Mouse (Mus musculus) CD4-positive, CD25-positive, alpha-beta regulatory T cell, adult 4 months (primary cell): Measurements from ENCODE around the gene Esrrg. TPM values are rescaled to one million over a fixed set of nuclear protein-coding genes. Genes with fewer than 3 reads are reported as not detected.

Experiments used
- ATAC-seq: one replicate; pipeline ENCODE4 v1.8.0; 2017
- polyA plus RNA-seq, 2 experiments: library from polyadenylated mRNA; unstranded; fragments of 100-300 nt; shearing (Covaris generic); gene quantifications; one replicate each; pipeline ENCODE4 v1.2.1; 2017

The Esrrg gene
- polyA plus RNA-seq = not detected

GRCm38 (mm10) chr1:187608261-187608921, at the start of gene Esrrg:
Esrrg (plus strand) TSS chr1:187608791.
- no peak for ATAC-seq

DNA sequence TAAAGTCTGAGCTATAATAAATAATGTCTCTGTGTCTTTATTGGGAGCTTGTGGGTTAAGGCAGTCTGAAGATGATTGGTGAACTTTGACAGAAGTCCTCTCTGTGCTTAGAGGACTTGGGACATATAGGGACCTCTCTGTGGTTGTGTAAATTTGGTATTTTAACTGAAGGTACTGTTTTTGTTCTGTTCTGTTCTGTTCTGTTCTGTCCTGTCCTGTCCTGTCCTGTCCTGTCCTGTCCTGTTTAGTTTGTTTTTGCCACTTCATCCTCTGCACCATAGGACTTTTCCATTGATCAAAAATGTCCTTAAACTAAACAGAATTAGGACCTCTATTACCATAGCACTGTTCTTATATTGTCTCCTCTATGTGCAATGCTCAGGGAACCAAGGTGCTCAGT, 24.6 kb upstream of the Esrrg start:
- no peak for ATAC-seq

DNA sequence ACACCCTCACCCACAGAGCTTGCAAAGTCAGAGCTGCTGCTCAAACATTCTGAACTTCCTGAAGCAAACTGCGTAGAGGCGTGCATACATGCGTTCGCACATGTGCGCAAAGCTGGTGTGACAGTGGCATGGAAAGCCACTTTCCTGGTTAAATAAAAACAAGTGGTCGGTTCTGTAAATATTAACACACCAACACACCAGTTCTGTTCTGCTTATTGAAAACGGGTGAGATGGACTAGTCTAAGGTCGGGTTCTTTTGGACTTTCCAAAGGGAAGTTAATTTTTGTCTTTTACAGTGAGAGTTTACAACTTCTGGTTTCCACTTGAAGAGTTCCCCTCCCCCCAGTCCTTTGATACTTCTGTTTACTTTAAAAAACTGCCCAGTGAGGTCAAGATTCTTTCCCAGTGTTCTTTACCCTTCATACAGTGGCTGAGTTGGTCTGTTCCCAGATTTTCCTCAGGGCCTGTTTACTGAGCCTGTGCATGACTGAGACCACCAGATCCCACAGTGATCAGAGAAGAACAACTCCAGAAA, 22.0 kb upstream of the Esrrg start:
- ATAC-seq = no peak

- no peak for ATAC-seq
Observed at GRCm38 (mm10) chr1:187602942-187603341, 5.6 kb upstream of the Esrrg start.

DNA sequence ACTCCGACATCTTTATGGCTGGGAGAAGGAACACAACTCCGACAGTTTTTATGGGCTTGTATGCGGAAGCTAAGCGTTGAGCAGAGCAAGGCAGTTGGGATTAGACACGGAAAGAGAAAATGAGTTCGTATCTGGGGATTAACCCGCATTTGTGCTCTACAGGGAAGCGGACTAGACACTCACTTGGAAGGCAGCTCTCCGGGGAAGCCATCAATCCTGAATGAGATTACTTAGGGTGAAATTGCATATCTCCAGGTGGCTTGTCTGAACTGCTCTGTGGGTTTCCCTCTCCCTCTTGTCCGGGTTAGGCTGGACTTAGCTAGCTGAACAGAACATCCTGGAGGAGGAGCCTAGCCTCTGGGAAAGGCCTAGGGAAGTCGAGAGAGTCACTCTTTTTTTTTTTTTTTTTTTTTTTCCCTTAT, 4.5 kb upstream of the Esrrg start:
- no peak for ATAC-seq

DNA sequence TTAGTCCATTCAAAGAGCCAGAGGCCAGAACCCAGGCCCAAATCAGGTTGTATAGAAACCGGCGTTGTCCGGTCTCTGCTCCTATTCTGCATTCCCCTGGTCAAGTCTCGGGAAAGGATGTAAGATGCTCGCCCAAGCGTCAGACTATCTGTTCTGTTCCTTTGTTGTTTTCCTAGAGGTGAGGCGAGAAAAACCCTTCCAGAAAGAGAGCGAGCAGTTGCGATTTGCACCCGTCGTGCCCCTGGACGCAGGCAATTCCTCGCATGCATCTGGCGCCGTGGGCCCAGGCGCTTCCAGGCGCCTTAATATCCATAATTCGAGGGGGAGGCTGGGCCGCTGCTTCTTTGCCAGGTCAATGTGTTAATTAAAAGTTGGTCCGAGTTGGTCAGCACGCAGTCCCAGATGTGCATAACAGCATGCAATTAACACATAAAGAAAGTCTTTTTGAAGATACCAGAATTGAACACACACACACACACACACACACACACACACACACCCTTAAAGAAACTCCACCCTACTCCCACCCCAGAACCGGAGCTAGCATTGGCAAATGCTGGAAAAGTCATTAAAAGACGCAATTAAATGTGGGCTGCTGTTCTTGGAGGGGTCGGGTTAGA, 3.8 kb upstream of the Esrrg start:
- no peak for ATAC-seq

- no peak for ATAC-seq
Observed at GRCm38 (mm10) chr1:187605391-187606270, 3.0 kb upstream of the Esrrg start.

GRCm38 (mm10) chr1:187606271-187607040, 2.1 kb upstream of the Esrrg start:
- ATAC-seq = no peak

DNA sequence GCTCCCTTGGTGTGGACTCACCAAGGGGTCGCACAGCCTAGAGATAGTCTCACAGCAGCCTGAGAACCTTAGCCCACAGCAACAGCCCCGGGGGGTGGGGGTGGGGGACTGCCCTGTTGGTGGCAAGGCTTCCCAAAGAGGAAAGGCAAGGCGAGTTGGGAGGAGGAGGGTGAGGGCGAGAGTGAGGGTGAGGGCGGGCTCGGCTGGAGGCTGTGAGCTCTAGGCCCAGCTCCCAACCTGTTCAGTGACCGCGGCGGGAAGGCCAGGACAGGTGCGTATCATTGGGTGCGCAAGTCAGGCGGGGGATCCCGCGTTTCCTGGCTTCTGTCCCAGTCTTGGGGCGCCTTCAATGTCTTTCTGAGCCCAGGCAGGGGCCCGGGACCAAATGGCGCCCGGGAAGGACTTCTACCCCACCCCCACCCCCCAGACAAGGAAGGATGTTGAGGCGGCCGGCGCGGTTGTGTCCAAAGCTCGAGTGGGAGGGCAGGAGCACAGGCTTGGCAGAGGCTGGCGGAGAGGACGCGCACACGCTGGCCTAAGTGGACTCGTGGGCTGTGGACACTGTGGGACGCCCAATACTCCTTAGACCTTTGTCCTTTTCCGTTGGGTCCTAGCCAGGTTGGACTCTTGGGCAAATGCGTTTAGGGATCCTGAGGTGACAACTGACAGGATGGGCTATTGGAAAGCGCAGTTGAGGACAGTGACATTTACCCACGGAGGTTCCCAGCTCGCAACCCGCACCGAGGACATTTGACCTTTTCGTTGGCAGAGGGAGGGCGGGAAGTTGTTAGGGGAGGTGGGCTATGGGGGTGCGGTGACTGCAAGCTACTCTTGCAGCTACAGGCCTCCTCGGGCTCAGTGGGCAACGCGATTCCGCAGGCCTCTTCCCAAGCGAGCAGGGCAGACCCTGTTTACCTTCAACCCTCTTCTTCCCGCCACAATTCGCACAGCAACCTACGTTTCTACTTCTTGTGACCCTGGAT, 1.2 kb upstream of the Esrrg start:
- no peak for ATAC-seq

DNA sequence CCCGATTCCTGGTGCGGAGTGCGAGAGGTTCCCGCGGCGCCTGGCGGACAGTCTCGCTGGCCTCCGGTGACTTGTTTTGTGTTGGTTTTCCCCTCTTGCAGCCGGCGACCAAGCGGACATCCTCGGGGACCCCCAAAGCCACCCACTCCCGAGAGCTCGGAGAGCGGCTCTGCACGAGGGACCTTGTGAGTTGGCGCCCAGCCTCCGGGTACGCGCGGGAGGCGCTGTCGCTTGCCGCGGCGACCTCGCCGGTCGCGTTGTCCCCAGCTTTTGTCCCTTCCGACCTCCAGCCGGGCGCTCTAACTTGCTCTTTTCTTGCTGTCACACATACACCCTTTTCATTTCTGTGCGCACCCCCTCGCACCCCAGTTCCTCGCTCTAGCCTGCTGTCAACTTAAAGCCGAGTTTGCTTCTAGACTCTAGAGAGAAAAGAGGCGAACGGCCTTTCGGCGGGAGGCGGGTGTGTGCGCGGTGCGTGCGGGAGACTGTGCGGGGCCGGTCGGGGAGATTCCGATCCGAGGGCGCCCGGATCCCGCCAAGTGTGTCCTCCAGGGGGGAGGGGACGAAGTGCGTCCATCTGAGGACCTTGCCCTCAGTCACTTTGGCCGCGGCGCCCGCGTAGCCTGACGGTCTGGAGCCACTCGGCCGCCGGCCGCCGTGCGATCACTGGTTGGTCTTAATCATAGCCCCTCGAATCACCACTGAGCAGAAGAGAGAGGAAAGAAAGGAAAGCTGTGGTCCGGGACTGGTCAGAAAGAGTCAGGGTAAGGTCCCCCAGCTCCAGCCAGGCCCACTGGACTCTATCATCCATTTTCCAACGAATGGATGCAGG, 646 bp downstream of the Esrrg start:
- no peak for ATAC-seq

DNA sequence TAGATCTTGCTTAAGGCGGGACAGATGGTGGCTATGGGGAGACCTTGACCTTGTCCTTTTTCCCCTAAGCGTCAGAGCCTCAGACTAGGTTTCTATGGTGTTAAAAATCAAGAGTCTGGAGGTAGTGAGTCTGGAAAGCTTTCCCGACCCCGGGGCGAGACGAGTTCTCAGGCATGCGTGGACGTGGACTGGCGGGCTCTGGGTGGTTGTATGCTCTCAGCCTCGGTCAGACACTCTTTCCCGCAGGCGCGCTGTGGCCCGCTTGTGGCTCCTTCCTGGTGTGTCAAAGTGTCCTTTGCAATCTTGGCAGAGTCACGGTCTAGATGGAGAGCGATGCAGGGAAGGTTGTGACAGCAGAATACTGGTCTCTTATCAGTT, 1.3 kb downstream of the Esrrg start:
- ATAC-seq = no peak

DNA sequence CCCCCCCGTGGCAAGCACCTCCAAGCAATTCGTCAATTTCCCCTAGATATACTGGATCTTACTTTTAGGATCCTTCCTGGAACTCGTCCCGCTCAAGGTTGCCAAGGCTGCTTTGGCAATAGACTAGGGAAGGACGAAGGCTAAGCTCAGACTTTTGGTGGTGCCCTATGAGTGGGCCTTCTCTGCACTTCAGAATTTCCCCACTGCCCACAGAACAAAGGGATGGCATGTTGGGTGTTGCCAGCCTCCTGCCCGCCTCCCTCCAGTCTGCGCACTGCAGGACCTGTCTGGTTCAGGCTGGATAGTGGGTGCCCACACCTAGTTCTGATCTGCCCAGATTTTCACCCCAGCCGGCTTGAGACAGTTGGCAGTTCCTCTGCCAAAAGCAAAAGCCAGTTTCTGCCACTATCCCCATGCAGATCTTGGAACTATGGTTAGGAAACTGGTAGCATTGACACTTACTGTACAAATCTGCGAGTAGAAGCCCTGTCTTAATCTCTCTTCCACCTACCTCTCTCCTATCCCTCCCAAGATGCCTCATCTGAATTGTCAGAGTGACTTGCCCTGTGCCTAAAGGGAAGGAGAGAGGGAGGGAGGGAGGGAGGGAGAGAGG, 1.9 kb downstream of the Esrrg start:
- no peak for ATAC-seq

GRCm38 (mm10) chr1:187611925-187612324, 3.3 kb downstream of the Esrrg start:
- no peak for ATAC-seq

DNA sequence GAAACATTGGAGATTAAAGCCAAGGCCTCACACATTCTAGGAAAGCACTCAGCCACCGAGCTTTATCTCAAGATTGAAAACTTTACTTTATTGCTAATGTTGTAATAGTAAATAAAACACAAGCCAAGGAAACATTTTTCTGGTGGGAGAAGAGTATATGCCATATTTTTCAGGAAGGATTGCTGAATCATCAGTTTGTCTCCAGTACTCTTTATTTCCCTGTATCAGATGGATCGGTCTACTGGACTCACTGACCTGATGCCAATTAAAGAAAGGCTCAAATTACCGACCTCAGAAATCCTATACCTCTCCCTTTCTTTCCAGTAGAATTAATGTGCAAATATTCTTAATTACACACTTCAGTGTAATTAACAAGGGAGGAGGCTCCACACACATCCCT, 4.7 kb downstream of the Esrrg start:
- no peak for ATAC-seq

- ATAC-seq = no peak
Observed at GRCm38 (mm10) chr1:187623981-187624380, 15.4 kb downstream of the Esrrg start.

GRCm38 (mm10) chr1:187630361-187630760, 21.8 kb downstream of the Esrrg start:
- ATAC-seq = no peak

DNA sequence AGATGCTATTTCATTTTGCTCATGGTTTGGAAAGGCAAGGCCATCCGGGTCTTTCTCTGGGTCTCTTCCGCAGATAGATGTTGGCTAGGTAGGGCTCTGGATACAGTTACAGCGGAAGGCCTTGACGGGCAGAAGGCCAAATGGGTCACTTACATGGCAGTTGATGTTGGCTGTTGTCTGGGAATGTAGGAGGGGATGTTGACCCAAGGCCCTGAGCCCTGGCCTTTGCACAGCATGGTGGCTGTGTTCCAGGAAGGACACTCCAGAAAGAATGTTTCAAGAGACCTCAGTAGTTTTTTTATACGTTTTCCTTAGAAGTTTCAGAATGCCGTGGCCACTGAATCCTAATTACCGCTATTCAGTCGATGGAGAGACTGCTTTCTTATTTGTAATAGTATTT, 22.9 kb downstream of the Esrrg start:
- no peak for ATAC-seq

- ATAC-seq = no peak
Observed at GRCm38 (mm10) chr1:187645258-187645657, 36.7 kb downstream of the Esrrg start.

DNA sequence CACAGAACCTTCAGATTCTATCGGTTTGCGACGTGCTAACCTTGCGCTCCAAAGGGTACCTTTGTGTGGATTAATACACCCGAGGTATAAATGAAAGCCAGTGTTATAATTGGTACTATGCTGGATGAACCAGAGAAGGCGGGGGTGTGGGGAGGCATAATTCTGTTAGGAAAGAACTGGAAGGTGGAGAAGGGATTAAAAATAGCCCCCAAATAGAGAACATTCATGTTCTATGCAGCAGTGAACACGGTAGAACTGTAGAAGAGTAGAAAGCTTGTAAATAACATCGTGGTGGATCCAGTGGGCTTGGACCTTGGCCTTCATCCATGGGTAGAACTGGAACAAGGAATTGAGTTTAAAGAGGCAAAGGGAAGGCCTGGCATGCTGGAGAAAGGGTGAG, 40.0 kb downstream of the Esrrg start:
- no peak for ATAC-seq

DNA sequence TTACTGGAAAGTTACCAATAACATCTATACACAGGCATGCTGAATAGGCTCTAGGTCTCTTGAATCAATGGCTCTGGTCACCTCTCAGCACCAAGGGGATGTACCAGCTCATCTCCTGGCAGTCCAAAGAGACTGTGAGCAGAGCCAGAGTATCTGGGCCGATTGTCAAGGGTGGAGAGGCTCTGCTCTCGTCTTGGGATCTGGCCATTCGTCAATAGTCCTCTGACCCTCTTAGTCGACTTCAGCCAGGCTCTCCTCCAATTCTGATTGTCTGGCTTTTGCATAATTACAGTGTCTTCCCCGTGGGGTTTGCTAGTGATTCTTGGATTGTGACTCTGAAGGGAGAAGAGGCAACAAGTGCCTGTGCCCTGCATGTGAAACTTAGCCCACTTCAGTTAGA, 41.3 kb downstream of the Esrrg start:
- ATAC-seq = no peak
